Mouse (Mus musculus): ENCODE data around the gene Akap9. TPM values are rescaled to one million over a fixed set of nuclear protein-coding genes. Genes with fewer than 3 reads are reported as not detected.

Akap9 gene
- polyA plus RNA-seq, 2 experiments, result 34.3 to 114 TPM

- Histone ChIP-seq H3K4me2 (replicated peaks; ENCODE audit: low read depth, low read length, severe bottlenecking) (no peak overlapping the region), H3K27ac (replicated peaks; ENCODE audit: low read depth, low read length) (no peak overlapping the region), H3K27me3 (ENCODE audit: control insufficient read depth, insufficient read depth, low read length) (no peaks in the 10 kb centered on the region), H3K4me1 (ENCODE audit: control insufficient read depth, insufficient read depth, low read length) (no peaks in the 10 kb centered on the region), H3K36me3 (ENCODE audit: control insufficient read depth, insufficient read depth, low read length) (no peaks in the 10 kb centered on the region), H3K4me3 (replicated peaks; ENCODE audit: low read length) (no peak overlapping the region), H3K9me3 (ENCODE audit: control insufficient read depth, low read length) (no peaks in the 10 kb centered on the region), H3K9ac (ENCODE audit: low read depth, low read length, severe bottlenecking) (no peak overlapping the region)
- no peak for TF ChIP-seq POLR2A (IDR thresholded peaks at IDR 0.05; ENCODE audit: borderline replicate concordance, extremely low read depth, insufficient read depth, insufficient read length)
- ATAC-seq (ENCODE audit: low FRiP score, low read depth) (no peak), DNase-seq (ENCODE audit: low spot score) (no peak)
- 69% methylated on average over 2 of the region's 2 CpGs for WGBS
These were observed 22.4 kb upstream of the Akap9 start for GRCm38 (mm10) chr5:3905471-3905870.

GRCm38 (mm10) chr5:3922350-3922749 is 5.5 kb upstream of the Akap9 start:
- Histone ChIP-seq H3K27me3 (ENCODE audit: control insufficient read depth, insufficient read depth, low read length) (no peaks in the 10 kb centered on the region), H3K9me3 (ENCODE audit: control insufficient read depth, low read length) (no peaks in the 10 kb centered on the region), H3K4me1 (ENCODE audit: control insufficient read depth, insufficient read depth, low read length) (peaks cover 3% of the 10 kb centered on the region), H3K9ac (ENCODE audit: low read depth, low read length, severe bottlenecking) (no peak overlapping the region), H3K27ac (replicated peaks; ENCODE audit: low read depth, low read length) (no peak overlapping the region), H3K36me3 (ENCODE audit: control insufficient read depth, insufficient read depth, low read length) (no peaks in the 10 kb centered on the region), H3K4me3 (replicated peaks; ENCODE audit: low read length) (no peak overlapping the region), H3K4me2 (replicated peaks; ENCODE audit: low read depth, low read length, severe bottlenecking) (no peak overlapping the region)
- no peak for ATAC-seq (ENCODE audit: low FRiP score, low read depth)
- TF ChIP-seq POLR2A (IDR thresholded peaks at IDR 0.05; ENCODE audit: borderline replicate concordance, extremely low read depth, insufficient read depth, insufficient read length), result no peak
- WGBS, result 85% methylated on average over 2 of the region's 2 CpGs
- DNase-seq (ENCODE audit: low spot score), result no peak

- Histone ChIP-seq H3K9ac (ENCODE audit: low read depth, low read length, severe bottlenecking) (no peak overlapping the region), H3K27ac (replicated peaks; ENCODE audit: low read depth, low read length) (no peak overlapping the region), H3K9me3 (ENCODE audit: control insufficient read depth, low read length) (no peaks in the 10 kb centered on the region), H3K4me2 (replicated peaks; ENCODE audit: low read depth, low read length, severe bottlenecking) (no peak overlapping the region), H3K4me1 (ENCODE audit: control insufficient read depth, insufficient read depth, low read length) (peaks cover 18% of the 10 kb centered on the region), H3K4me3 (replicated peaks; ENCODE audit: low read length) (no peak overlapping the region), H3K36me3 (ENCODE audit: control insufficient read depth, insufficient read depth, low read length) (no peaks in the 10 kb centered on the region), H3K27me3 (ENCODE audit: control insufficient read depth, insufficient read depth, low read length) (no peaks in the 10 kb centered on the region)
- 49% methylated on average over 4 of the region's 4 CpGs for WGBS
- DNase-seq (ENCODE audit: low spot score) (no peak), ATAC-seq (ENCODE audit: low FRiP score, low read depth) (no peak)
- TF ChIP-seq POLR2A (IDR thresholded peaks at IDR 0.05; ENCODE audit: borderline replicate concordance, extremely low read depth, insufficient read depth, insufficient read length), result no peak
These were observed 1.2 kb upstream of the Akap9 start for GRCm38 (mm10) chr5:3926666-3927065.

GRCm38 (mm10) chr5:3928690-3929046 is 814 bp downstream of the Akap9 start:
- H3K27ac ChIP-seq (replicated peaks; ENCODE audit: low read depth, low read length), result peak overlapping the region; percentile 93
- peak; percentile 41 for ATAC-seq (ENCODE audit: low FRiP score, low read depth)
- H3K9ac ChIP-seq (ENCODE audit: low read depth, low read length, severe bottlenecking), result peak overlapping the region; percentile 98
- peak overlapping the region; percentile 69 for H3K4me2 ChIP-seq (replicated peaks; ENCODE audit: low read depth, low read length, severe bottlenecking)
- no peaks in the 10 kb centered on the region for H3K9me3 ChIP-seq (ENCODE audit: control insufficient read depth, low read length)
- under 1% methylated on average over 10 of the region's 12 CpGs for WGBS
- peaks cover 18% of the 10 kb centered on the region for H3K4me1 ChIP-seq (ENCODE audit: control insufficient read depth, insufficient read depth, low read length)
- H3K4me3 ChIP-seq (replicated peaks; ENCODE audit: low read length), result peak overlapping the region; percentile 86
- DNase-seq (ENCODE audit: low spot score), result peak; percentile 21
- H3K27me3 ChIP-seq (ENCODE audit: control insufficient read depth, insufficient read depth, low read length), result no peaks in the 10 kb centered on the region
- TF ChIP-seq POLR2A (IDR thresholded peaks at IDR 0.05; ENCODE audit: borderline replicate concordance, extremely low read depth, insufficient read depth, insufficient read length), result peak; percentile 22; the same call in 1 of the 2 replicates
- H3K36me3 ChIP-seq (ENCODE audit: control insufficient read depth, insufficient read depth, low read length), result no peaks in the 10 kb centered on the region

DNA sequence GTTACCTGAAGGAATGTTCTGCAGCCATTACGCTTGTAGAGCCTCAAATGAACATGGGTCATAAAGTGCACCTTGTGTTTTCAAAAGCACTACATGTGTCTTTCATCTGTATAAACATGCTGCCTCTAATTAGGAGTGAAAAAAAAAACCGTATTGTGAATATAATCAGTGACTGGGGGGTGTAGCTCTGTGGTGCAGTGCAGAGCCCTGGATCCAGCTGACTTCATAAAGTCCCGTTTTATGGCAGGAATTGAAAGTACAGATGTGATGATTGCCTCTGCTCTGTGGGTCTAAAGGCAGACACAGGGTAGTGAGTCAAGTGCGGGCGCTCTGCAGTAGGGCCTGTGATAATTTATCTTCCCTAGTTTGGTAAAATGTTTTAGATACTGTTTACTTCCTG is 2.9 kb downstream of the Akap9 start:
- ATAC-seq (ENCODE audit: low FRiP score, low read depth) (no peak), DNase-seq (ENCODE audit: low spot score) (no peak)
- Histone ChIP-seq H3K4me3 (replicated peaks; ENCODE audit: low read length) (no peak overlapping the region), H3K27me3 (ENCODE audit: control insufficient read depth, insufficient read depth, low read length) (no peaks in the 10 kb centered on the region), H3K4me2 (replicated peaks; ENCODE audit: low read depth, low read length, severe bottlenecking) (no peak overlapping the region; the same call in 1 of the 2 replicates), H3K9me3 (ENCODE audit: control insufficient read depth, low read length) (no peaks in the 10 kb centered on the region), H3K27ac (replicated peaks; ENCODE audit: low read depth, low read length) (no peak overlapping the region), H3K36me3 (ENCODE audit: control insufficient read depth, insufficient read depth, low read length) (no peaks in the 10 kb centered on the region), H3K4me1 (ENCODE audit: control insufficient read depth, insufficient read depth, low read length) (peaks cover 18% of the 10 kb centered on the region), H3K9ac (ENCODE audit: low read depth, low read length, severe bottlenecking) (no peak overlapping the region)
- WGBS, result 24% methylated on average over 5 of the region's 5 CpGs
- no peak for TF ChIP-seq POLR2A (IDR thresholded peaks at IDR 0.05; ENCODE audit: borderline replicate concordance, extremely low read depth, insufficient read depth, insufficient read length)

DNA sequence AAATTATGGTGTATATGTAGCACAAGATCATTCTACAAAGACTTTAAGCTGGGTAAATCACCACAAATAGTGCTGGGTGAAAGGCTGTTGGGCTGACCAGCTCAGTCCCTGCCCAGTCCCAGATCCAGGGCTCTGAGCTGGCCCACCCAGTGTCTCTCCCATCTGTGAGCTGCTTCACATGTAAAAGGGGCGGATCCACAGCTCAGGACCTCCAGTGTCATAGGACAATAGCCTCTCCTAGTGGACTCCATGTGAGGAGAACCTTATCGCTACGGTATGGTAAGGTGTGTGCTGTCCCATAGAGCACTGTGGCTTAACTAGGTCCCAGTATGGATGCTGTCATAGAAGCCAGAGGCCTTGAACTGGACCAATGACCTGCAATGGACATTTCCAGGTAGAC is 3.8 kb downstream of the Akap9 start:
- H3K4me2 ChIP-seq (replicated peaks; ENCODE audit: low read depth, low read length, severe bottlenecking), result no peak overlapping the region
- peaks cover 18% of the 10 kb centered on the region for H3K4me1 ChIP-seq (ENCODE audit: control insufficient read depth, insufficient read depth, low read length)
- WGBS, result 93% methylated on average over 3 of the region's 3 CpGs
- H3K4me3 ChIP-seq (replicated peaks; ENCODE audit: low read length), result no peak overlapping the region
- no peak overlapping the region for H3K9ac ChIP-seq (ENCODE audit: low read depth, low read length, severe bottlenecking)
- no peak for TF ChIP-seq POLR2A (IDR thresholded peaks at IDR 0.05; ENCODE audit: borderline replicate concordance, extremely low read depth, insufficient read depth, insufficient read length)
- ATAC-seq (ENCODE audit: low FRiP score, low read depth), result no peak
- no peak overlapping the region for H3K27ac ChIP-seq (replicated peaks; ENCODE audit: low read depth, low read length)
- no peaks in the 10 kb centered on the region for H3K9me3 ChIP-seq (ENCODE audit: control insufficient read depth, low read length)
- DNase-seq (ENCODE audit: low spot score), result no peak
- H3K27me3 ChIP-seq (ENCODE audit: control insufficient read depth, insufficient read depth, low read length), result no peaks in the 10 kb centered on the region
- H3K36me3 ChIP-seq (ENCODE audit: control insufficient read depth, insufficient read depth, low read length), result no peaks in the 10 kb centered on the region
